Mouse (Mus musculus): ENCODE results near the gene Mrgprb2.

The Mrgprb2 gene

DNA sequence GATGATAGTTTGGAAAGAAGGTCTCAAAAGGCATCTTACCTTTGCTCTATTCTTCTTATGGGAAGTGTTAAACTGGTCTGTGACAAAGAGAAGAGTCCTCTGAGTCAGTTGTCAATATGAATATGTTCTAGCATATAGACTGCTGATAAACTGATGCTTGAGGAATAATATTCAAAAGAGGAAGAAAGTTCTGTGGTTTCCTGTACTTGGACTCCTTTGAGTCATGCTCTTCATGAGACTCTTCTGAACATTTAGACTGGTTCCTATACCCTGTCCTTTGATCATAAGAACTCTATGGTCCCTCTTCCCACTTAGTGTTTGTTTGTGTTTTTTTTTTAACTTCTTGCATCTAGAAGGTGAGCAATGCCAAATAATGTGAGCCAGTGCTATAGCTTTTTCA is at the start of gene Mrgprb2:
Gene Mrgprb2 (minus strand): TSS at position 101 of the 400 bp plus-strand sequence.
- DNase-seq (ENCODE audit: extremely low read depth, low read depth), result no peak
